Mouse (Mus musculus) CH12.LX (cell line): ENCODE data around the gene Cnn2.
A peak's percentile ranks its signal among the peaks of the same experiment; 100 is the strongest.

Experiments
- CTCF ChIP-seq, 2 experiments: IDR thresholded peaks in 1 of 2; conservative IDR thresholded peaks in 1 of 2; 2 replicates each; pipeline ENCODE4 v1.5.1; 2011 to 2012; ENCODE audit warnings: low read depth in 2 of 2, low read length in 2 of 2, improper control_type of control experiment in 1 of 2, inconsistent platforms in 1 of 2, mild to moderate bottlenecking in 1 of 2, moderate library complexity in 1 of 2
- ELF1 ChIP-seq: IDR thresholded peaks from 2 replicates; pipeline ENCODE4 v1.6.1; 2014; ENCODE audit warnings: low read depth, mild to moderate bottlenecking, inconsistent platforms, low read length, improper control_type of control experiment
- ETS1 ChIP-seq: conservative IDR thresholded peaks from 2 replicates; pipeline ENCODE4 v1.6.1; 2012; ENCODE audit warnings: low read depth, mild to moderate bottlenecking, inconsistent platforms, low read length, improper control_type of control experiment, moderate library complexity
- IRF4 ChIP-seq: IDR thresholded peaks from 2 replicates; pipeline ENCODE4 v1.6.1; 2014; ENCODE audit warnings: low read depth, mild to moderate bottlenecking, inconsistent platforms, low read length, improper control_type of control experiment
- JUND ChIP-seq: conservative IDR thresholded peaks from 2 replicates; pipeline ENCODE4 v1.6.1; 2011; ENCODE audit warnings: low read depth, low read length, improper control_type of control experiment
- MAX ChIP-seq: IDR thresholded peaks from 2 replicates; pipeline ENCODE4 v1.6.1; 2011; ENCODE audit warnings: low read length, improper control_type of control experiment
- MXI1 ChIP-seq: IDR thresholded peaks from 2 replicates; pipeline ENCODE4 v1.6.1; 2011; ENCODE audit warnings: mild to moderate bottlenecking, low read depth, low read length, improper control_type of control experiment
- POLR2AphosphoS2 ChIP-seq: IDR thresholded peaks from 2 replicates; pipeline ENCODE4 v1.6.1; 2011; ENCODE audit warnings: low read depth, low read length, improper control_type of control experiment
- RAD21 ChIP-seq: IDR thresholded peaks from 2 replicates; pipeline ENCODE4 v1.6.1; 2011; ENCODE audit warnings: low read depth, mild to moderate bottlenecking, low read length, improper control_type of control experiment, moderate library complexity
- ZNF384 ChIP-seq: IDR thresholded peaks from 2 replicates; pipeline ENCODE4 v1.6.1; 2012; ENCODE audit warnings: low read depth, low read length, improper control_type of control experiment, inconsistent platforms

DNA sequence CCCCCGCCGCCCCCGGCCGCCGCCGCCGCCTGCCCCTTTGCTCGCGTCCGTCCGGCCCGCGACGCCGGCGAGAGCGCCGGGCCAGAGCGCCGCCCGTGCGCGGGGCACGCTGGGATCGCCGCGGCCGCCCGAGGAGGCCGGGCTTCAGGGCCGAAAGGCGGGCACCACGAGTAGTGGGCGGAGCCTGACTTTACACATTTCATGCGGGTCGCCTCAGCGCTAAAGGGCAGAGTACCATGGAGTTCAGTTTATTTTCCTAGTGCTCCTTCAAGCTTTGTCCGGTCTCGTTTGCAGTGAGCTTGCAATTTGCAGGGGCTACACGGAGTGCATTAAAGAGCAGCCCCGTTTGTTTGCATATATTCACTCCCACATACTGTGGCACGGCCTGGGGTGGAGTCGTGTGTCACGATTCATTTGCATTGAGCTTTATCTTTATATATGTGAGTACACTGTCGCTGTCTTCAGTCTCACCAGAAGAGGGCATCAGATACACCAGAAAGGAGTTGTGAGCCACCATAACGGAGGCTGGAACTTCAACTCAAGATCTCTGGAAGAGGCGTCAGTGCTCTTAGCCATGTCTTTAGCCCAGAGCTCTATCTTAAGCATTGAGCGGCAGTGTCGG is 4.1 kb upstream of the Cnn2 start, which contains the start of gene Tmem259:
- peak; percentile 32 for TF ChIP-seq ETS1
- peak; percentile 47 for TF ChIP-seq RAD21
- peak; percentile 44 to 71; a peak in 3 of 4 replicates for TF ChIP-seq CTCF (conservative IDR thresholded peaks at IDR 0.05 in 1 of 2, IDR thresholded peaks at IDR 0.05 in 1 of 2; ENCODE audit: low read depth in 2 of 2, low read length in 2 of 2)
- no peak for TF ChIP-seq ELF1
- peak; percentile 52 for TF ChIP-seq JUND
- TF ChIP-seq POLR2AphosphoS2, result no peak
- TF ChIP-seq IRF4, result peak; percentile 65; the same call in 1 of the 2 replicates
- 0 out of 2 replicates have a peak, but pooled peaks have one; percentile 19 for TF ChIP-seq ZNF384
- TF ChIP-seq MAX, result peak; percentile 85
- peak; percentile 41 for TF ChIP-seq MXI1
